Mouse (Mus musculus) olfactory bulb, adult 2 months (tissue): ENCODE results near the gene Ntrk3.

Experiments used
- CTCF ChIP-seq: fragments of 200-500 bp; IDR thresholded peaks from 2 replicates; pipeline ENCODE4 v1.5.1; 2012; ENCODE audit warnings: low read depth, mild to moderate bottlenecking, low read length, moderate library complexity; ENCODE audit not compliant: insufficient read depth
- POLR2A ChIP-seq: fragments of 200-500 bp; IDR thresholded peaks from 2 replicates; pipeline ENCODE4 v1.6.1; 2012; ENCODE audit warnings: mild to moderate bottlenecking, low read depth, low read length, moderate library complexity; ENCODE audit not compliant: insufficient read depth

- peak; percentile 36; the same call in 1 of the 2 replicates for TF ChIP-seq CTCF
- no peak for TF ChIP-seq POLR2A
Observed at GRCm38 (mm10) chr7:78566617-78567016, 171.2 kb downstream of the Ntrk3 start.
